Mouse (Mus musculus): ENCODE measurements around the gene Fbxo39.

Fbxo39 gene

DNA sequence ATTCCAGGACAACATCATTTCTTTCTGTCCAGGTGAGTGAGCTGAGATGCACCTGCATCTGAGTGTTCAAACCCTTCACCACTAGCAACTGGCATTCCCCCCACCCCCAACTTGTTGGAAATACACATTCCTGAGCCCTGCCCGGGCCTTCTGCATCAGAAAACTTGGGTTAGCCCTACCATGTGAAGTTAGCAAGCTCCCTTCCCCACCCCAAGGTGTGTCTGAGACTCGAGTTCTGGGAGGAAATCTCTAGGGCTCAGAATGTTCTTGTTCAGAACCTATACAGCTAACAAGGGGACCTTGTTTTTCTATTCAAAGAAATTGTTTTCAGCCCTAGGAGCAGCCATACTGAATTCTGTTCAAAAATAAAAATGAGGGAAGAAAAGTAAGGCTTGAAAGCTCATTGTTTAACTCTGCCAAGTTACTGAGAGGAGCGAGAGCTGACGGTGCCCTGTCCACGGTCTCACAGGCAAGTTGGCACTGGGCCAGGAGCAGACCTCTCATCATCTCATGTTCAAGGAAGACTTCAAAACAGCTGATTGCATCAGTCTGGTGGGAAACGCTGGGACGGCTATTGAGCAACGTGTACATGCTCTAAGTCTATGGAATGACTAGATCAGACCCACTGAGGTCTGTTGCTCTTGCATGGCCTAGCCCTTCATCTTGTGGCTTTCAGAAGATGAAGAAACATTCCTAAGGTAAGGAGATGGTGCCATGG lies 49.4 kb downstream of the Fbxo39 start:
- no peak for DNase-seq (ENCODE audit: low read depth, low spot score)

GRCm38 (mm10) chr11:72364526-72364925 lies 50.3 kb downstream of the Fbxo39 start:
- DNase-seq (ENCODE audit: low read depth, low spot score) = no peak

- no peak for DNase-seq (ENCODE audit: low read depth, low spot score)
These were observed 51.9 kb downstream of the Fbxo39 start for GRCm38 (mm10) chr11:72366126-72366525.

GRCm38 (mm10) chr11:72367934-72368674 lies 53.9 kb downstream of the Fbxo39 start:
- no peak for DNase-seq (ENCODE audit: low read depth, low spot score)
